Mouse (Mus musculus): ENCODE data around the gene Slc51a. TPM values are rescaled to one million over a fixed set of nuclear protein-coding genes. Genes with fewer than 3 reads are reported as not detected.
A peak's percentile ranks its signal among the peaks of the same experiment; 100 is the strongest.

Gene Slc51a
- 0.25 and 0.49 TPM in 2 replicates for polyA plus RNA-seq (2015; fragmentation: Nextera tagmentation; extraction: Ambion mirVana)

DNA sequence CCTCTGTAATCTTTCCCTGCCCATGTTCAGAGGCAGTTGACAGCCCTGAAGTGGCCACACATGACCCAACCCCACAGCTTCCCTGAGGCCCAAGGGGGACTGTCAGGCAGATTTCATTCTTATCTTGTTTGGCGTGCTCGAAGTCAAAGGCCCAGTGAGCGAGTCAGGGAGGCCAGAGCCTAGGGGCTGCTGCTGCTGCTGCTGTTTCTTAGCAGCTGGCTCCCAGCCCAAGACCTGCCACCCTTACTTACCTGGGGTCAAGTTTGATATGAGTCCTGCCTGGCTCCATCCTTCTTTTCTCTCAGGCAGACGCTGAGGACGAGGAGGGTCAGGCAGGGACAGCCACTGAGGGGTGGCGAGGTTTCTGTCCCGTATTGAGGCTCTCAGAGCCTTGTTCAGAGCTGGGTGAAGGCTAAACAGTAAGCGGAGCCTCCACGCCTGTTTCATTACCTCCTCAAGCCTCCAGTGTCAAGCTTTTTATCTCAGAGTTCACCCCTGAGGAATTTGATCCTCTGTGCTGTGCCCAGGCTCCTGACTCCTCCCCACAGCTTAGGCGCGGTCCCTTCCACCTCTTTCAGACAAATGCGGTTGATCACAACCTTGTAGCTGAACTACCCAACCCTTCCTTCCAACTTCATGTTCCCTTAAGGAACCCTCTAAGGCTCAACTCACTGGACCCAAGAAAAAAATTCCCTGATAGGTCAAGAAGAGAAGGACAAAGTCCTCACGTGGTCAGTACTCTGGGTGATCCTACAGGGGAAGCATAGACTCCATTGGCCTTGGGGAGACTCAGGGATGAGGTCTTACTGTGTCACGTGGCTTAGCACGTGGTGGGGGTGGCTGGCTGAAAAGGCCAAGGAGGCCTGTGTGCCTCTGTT is at the start of gene Slc51a:
Slc51a (minus strand) TSS at position 646 of the 878 bp plus-strand sequence.
- Histone ChIP-seq H3K9me3 (replicated peaks) (no peaks in the 10 kb centered on the region), H3K36me3 (ENCODE audit: poor library complexity, severe bottlenecking) (no peaks in the 10 kb centered on the region), H3K9ac (no peak within 1 kb of the TSS), H3K27ac (no peak within 1 kb of the TSS), H3K4me3 (no peak within 1 kb of the TSS), H3K27me3 (no peaks in the 10 kb centered on the region), H3K4me1 (no peaks in the 10 kb centered on the region), H3K4me2 (no peak within 1 kb of the TSS)
- 65% methylated on average over 15 of the region's 15 CpGs for WGBS
- no peak for ATAC-seq

DNA sequence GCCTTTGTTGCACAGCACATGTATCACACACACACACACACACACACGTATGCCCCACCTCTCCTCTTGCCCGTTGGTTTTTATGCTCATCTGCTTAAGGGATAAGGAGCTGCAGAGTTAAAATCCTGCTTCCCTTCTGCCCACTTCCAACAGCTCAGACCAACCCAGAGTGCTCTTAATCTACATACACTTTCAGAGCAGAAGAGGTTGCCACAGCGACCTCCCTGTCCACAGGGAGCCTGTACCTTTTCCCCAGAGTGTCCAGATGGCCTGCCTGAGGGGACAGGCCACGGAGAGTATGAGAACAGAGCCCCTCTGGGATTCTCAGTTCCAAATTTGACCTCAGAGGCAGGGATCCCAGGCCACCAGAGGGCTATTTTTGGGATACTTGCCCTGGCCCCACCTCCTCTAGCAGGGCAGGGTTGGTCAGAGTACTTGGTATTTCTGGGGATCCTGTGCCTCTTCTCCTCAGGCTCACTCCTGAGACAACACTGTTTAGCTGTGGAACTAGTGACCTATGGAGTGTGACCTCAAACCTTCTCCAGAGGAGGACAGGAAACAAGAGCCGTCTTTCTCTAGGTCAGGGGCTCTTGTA is 47.6 kb upstream of the Slc51a start:
- no peaks in the 10 kb centered on the region for H3K27me3 ChIP-seq
- H3K9me3 ChIP-seq (replicated peaks), result no peaks in the 10 kb centered on the region; the same call in 1 of the 2 replicates
- 48% methylated on average over 5 of the region's 5 CpGs for WGBS
- H3K4me3 ChIP-seq, result no peak overlapping the region
- H3K27ac ChIP-seq, result no peak overlapping the region
- H3K4me2 ChIP-seq, result no peak overlapping the region
- H3K36me3 ChIP-seq (ENCODE audit: poor library complexity, severe bottlenecking), result no peaks in the 10 kb centered on the region
- peaks cover 15% of the 10 kb centered on the region for H3K4me1 ChIP-seq
- no peak for ATAC-seq
- H3K9ac ChIP-seq, result no peak overlapping the region

DNA sequence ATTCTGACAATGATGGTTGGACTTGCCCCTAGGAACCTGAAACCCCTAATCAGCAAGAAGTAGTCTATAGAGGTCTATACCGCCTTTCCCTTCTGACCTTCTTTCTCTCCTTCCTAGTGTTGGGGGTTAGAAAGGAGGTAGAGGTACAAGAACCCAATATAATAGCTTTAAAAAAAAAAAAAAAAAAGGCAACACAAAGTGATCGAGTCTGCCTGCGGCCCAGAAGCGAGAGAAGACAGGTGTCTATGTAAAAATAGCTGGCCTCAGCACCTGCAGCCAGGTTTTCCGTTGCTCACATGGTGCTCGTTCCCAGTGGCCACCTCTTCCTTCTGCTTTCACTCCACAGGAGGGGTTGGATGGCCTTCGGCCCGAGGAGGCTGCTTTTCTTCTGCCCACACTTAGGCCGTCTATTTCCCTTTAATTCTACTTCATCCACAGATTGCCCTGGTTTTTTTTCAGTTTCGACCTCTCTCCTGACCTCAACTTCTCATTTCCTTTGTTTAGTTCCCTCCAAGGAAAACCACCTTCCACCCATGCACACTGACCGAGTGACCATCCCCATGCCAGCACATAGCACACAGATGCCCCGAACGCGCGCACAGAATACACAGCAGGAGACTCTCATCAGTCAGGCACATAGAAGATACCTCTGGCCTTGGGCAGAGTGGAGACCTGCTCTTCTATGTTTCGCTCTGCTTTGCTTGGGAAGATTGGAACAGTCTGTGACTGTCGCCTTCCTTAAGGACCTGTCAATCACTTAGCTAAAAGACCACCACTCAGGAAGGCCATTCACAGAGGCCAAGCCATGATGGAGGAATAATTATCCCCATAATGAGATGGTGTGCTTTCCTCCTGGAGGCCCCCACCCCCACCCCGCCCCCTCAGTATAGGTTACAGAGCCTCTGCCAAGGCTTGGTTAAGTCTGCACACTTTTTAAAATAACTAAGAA is 45.5 kb upstream of the Slc51a start:
- Histone ChIP-seq H3K9ac (no peak overlapping the region), H3K4me1 (peaks cover 15% of the 10 kb centered on the region), H3K27ac (no peak overlapping the region; the same call in 1 of the 2 replicates), H3K9me3 (replicated peaks) (no peaks in the 10 kb centered on the region; the same call in 1 of the 2 replicates), H3K27me3 (no peaks in the 10 kb centered on the region), H3K4me3 (no peak overlapping the region), H3K4me2 (no peak overlapping the region), H3K36me3 (ENCODE audit: poor library complexity, severe bottlenecking) (no peaks in the 10 kb centered on the region)
- ATAC-seq, result peak; percentile 33; the same call in 1 of the 2 replicates
- 51% methylated on average over 18 of the region's 18 CpGs for WGBS

DNA sequence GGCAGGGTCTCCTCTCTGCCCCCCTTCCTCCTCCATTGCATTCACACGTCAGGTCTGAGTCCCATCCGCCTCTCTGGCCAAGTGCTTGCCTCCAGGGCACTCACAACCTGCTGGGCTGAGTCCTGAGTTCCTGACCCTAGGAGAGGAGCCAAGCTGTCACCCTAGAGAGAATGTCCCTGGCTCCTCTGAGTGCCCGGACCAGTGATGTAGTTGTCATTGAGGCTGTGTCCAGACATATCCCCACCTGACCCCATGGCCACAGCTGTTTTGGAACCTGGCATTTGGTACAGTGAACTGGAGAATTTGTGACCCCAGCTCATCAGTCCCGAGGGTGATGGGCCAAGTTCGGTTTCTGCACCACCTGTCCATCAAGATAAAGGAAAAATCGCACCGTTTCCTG is 39.2 kb upstream of the Slc51a start:
- Histone ChIP-seq H3K4me2 (no peak overlapping the region), H3K36me3 (ENCODE audit: poor library complexity, severe bottlenecking) (no peaks in the 10 kb centered on the region), H3K9ac (no peak overlapping the region), H3K9me3 (replicated peaks) (no peaks in the 10 kb centered on the region; the same call in 1 of the 2 replicates), H3K4me1 (peaks cover 7% of the 10 kb centered on the region; the same call in 1 of the 2 replicates), H3K27ac (no peak overlapping the region), H3K27me3 (no peaks in the 10 kb centered on the region), H3K4me3 (no peak overlapping the region)
- 69% methylated on average over 7 of the region's 7 CpGs for WGBS
- no peak for ATAC-seq

DNA sequence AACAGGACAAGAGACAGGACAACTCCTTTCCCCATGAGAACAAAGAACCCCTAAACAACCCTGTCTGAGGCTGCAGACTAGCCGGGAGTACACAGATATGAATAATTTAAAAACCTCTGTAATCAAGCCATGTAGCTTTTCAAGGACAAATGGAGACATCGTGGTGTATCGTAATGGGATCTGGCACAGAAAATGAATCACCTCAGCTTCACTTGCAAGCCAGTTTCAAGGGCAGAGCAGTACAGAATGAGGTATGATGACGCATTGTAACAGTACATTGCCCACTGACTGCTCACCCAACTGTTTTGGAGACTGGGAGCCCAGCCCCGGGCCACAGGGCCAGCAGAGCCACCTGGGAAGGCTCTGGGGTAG is 36.6 kb upstream of the Slc51a start:
- H3K27ac ChIP-seq, result no peak overlapping the region; the same call in 1 of the 2 replicates
- ATAC-seq, result no peak
- H3K9ac ChIP-seq, result no peak overlapping the region
- H3K27me3 ChIP-seq, result no peaks in the 10 kb centered on the region
- peaks cover 7% of the 10 kb centered on the region; the same call in 1 of the 2 replicates for H3K4me1 ChIP-seq
- H3K9me3 ChIP-seq (replicated peaks), result no peaks in the 10 kb centered on the region
- WGBS, result 58% methylated on average over 5 of the region's 5 CpGs
- no peak overlapping the region for H3K4me3 ChIP-seq
- no peaks in the 10 kb centered on the region for H3K36me3 ChIP-seq (ENCODE audit: poor library complexity, severe bottlenecking)
- no peak overlapping the region for H3K4me2 ChIP-seq

DNA sequence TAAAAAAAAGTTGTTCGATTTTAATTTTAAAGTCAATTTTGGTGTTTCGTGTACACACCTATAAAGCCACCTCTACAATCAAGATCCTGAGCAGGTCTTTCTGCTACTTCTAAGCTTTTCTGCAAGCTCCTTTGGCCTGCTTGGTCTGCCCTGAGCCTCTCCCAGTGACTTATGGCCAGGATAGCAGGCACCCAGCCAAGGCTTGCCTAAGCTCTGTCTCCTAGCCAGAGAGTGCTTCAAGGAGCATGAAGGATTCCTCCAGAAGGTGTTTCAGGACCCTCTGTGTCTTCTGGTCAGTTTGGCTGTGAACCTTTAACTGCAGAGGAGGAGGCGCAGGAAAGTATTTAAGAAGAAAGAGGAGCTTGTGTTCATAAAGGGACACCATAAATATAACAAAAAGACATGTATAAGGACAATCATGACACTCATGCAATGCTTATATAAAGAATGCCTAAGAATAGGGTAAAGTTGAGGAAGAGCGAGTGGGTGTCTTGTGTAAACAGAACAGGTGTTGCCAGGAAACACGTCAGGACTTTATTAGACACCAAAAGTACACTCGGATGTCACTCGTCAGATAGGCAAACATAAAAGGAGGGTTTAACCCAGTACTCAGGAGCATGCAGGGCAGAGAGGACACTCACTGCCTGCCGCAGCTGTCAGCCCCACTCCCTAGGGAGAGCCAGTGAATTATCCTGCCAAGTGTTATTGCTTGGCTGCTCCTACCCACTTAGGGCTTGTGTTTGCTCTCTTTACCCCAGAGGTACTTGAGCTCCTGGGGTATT is 36.0 kb upstream of the Slc51a start:
- no peak overlapping the region for H3K4me2 ChIP-seq
- ATAC-seq, result peak; percentile 58; the same call in 1 of the 2 replicates
- H3K27ac ChIP-seq, result no peak overlapping the region
- H3K9me3 ChIP-seq (replicated peaks), result no peaks in the 10 kb centered on the region
- WGBS, result 75% methylated on average over 8 of the region's 8 CpGs
- H3K9ac ChIP-seq, result no peak overlapping the region
- H3K4me3 ChIP-seq, result no peak overlapping the region
- no peaks in the 10 kb centered on the region for H3K27me3 ChIP-seq
- H3K4me1 ChIP-seq, result peaks cover 7% of the 10 kb centered on the region; the same call in 1 of the 2 replicates
- H3K36me3 ChIP-seq (ENCODE audit: poor library complexity, severe bottlenecking), result no peaks in the 10 kb centered on the region

DNA sequence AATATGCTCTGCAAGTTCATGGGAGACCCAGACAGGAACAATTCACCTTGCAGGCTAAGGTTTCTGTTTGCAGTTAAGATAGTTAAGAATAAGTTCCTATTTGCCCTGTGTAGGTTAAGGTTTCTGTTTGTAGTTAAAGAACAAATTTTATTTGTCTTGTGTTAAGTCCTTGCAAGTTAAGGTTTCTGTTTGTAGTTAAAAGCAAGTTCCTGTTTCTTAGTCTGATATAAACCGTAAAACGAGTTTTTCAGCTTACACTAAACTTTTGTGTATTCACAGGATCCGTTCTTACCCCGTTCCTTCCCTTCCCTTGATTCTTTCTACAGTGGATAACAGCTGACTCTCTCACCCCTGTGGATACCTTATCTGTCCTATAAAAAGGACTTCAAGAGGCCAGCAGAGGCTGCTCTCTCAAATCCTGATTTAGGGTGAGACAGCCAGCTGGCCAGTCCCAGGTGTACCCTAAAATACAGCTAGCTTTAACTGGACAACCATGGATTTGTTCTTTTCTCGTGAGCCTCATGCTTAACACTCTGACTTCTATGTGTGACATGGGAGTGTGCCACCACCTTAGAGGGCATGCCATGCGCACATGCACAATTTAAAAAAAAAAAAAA is 35.0 kb upstream of the Slc51a start:
- Histone ChIP-seq H3K27ac (no peak overlapping the region), H3K27me3 (no peaks in the 10 kb centered on the region), H3K36me3 (ENCODE audit: poor library complexity, severe bottlenecking) (no peaks in the 10 kb centered on the region), H3K4me1 (peaks cover 7% of the 10 kb centered on the region; the same call in 1 of the 2 replicates), H3K4me3 (no peak overlapping the region), H3K9ac (no peak overlapping the region), H3K9me3 (replicated peaks) (no peaks in the 10 kb centered on the region), H3K4me2 (no peak overlapping the region)
- WGBS, result 90% methylated on average over 6 of the region's 6 CpGs
- ATAC-seq, result no peak

DNA sequence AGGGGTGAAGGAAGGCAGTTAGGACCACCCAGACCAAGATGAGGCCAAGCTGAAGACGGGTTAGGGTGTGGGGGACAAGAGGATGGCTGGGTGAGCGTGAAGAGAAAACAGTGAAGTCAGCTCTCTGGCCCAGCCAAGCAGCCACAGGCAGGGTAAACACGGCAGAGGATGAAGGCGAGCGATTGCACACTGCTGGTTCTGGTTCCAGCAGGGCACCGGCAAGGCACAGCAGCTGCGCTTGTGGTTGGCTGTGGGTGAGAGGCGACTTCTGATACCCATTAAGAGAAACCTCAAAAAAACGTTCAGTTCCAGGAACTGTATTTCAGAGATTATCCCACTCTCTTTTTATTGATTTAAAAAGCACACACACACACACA is 32.7 kb upstream of the Slc51a start:
- Histone ChIP-seq H3K4me2 (no peak overlapping the region), H3K4me1 (peaks cover 21% of the 10 kb centered on the region), H3K4me3 (no peak overlapping the region), H3K9me3 (replicated peaks) (no peaks in the 10 kb centered on the region), H3K36me3 (ENCODE audit: poor library complexity, severe bottlenecking) (no peaks in the 10 kb centered on the region), H3K27ac (peak overlapping the region; percentile 4; the same call in 1 of the 2 replicates), H3K27me3 (no peaks in the 10 kb centered on the region), H3K9ac (no peak overlapping the region)
- ATAC-seq, result no peak
- WGBS, result 29% methylated on average over 9 of the region's 9 CpGs

DNA sequence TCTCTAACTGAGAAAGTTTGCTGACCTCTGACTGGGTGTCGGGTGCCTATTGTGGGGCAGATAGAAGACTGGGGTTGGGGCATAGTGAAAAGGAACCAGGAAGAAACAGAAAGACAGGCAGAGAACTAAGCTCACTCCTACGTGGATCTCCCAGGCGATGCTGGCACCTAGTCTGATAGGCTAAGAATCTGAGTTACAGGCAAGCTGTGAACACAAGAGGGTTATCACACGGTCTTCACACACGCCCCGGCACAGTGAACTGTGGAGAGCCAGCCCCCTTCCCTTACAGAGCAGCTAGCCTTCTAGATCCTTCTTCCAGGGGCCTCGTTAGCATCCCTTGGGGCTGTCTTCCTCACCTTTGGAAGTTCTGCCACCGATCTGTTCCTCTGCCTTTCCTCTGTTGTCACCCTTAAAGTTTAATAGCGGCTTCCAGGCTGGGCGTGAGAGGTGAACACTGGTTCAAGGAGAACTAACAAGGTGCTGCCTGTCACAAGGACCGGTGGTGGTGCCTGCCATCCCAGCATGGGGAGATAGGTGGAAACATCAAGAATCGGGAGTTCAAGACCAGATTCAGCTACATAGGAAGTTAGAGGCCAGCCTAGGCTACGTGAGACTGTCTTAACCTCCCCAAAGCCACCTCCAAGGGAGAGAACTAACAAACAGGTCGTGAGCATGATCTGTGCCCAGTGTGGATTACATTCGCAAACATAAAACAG is 32.1 kb upstream of the Slc51a start:
- H3K9me3 ChIP-seq (replicated peaks), result no peaks in the 10 kb centered on the region
- H3K4me3 ChIP-seq, result no peak overlapping the region
- no peaks in the 10 kb centered on the region for H3K36me3 ChIP-seq (ENCODE audit: poor library complexity, severe bottlenecking)
- H3K4me2 ChIP-seq, result no peak overlapping the region
- H3K27ac ChIP-seq, result peak overlapping the region; percentile 4; the same call in 1 of the 2 replicates
- no peaks in the 10 kb centered on the region for H3K27me3 ChIP-seq
- 82% methylated on average over 15 of the region's 15 CpGs for WGBS
- peaks cover 24% of the 10 kb centered on the region for H3K4me1 ChIP-seq
- ATAC-seq, result no peak
- H3K9ac ChIP-seq, result no peak overlapping the region

DNA sequence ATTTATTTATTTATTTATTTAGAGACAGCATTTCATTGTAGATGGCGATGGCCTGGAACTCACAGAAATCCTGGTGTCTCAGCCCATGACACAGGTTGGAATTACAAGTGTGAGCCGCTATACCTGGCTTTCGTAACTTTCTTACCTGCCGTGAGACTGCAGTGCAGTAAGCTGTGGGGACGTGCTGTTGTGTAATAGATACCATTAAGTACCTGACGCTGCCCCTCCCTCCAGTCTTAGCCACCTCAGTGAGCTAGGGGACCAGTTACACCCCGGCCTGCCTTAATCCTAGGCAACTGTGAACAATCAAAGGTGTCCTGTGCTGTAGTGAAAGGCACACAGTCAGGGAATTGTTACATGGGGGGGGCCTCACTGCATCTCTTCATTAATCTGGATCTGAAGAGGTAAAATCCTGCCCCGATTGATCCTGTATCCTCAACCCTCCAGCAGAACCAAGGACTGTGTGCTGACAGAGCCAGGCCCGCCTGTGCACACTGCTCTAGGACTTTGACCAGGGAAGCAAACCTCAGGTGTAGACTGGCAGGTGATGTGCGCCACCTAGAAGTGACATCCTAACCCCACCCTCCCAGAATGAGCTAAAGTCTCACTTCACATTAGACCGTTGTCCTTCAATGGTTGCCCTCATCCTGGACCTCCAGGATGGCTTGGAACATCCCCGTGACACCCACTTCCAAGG is 30.3 kb upstream of the Slc51a start:
- H3K4me2 ChIP-seq, result no peak overlapping the region
- no peaks in the 10 kb centered on the region for H3K9me3 ChIP-seq (replicated peaks)
- H3K27ac ChIP-seq, result no peak overlapping the region
- no peaks in the 10 kb centered on the region for H3K27me3 ChIP-seq
- no peak overlapping the region for H3K4me3 ChIP-seq
- 83% methylated on average over 12 of the region's 12 CpGs for WGBS
- ATAC-seq, result no peak
- peaks cover 17% of the 10 kb centered on the region for H3K4me1 ChIP-seq
- H3K36me3 ChIP-seq (ENCODE audit: poor library complexity, severe bottlenecking), result no peaks in the 10 kb centered on the region
- no peak overlapping the region for H3K9ac ChIP-seq
